Mouse (Mus musculus) embryo, embryonic 10.5 days (tissue): ENCODE measurements around the gene Avpi1.

Experiments
- DNase-seq: peaks from one replicate; pipeline ENCODE4 v3.0.0-alpha.2; 2015; ENCODE audit warnings: low spot score

Avpi1 gene

DNA sequence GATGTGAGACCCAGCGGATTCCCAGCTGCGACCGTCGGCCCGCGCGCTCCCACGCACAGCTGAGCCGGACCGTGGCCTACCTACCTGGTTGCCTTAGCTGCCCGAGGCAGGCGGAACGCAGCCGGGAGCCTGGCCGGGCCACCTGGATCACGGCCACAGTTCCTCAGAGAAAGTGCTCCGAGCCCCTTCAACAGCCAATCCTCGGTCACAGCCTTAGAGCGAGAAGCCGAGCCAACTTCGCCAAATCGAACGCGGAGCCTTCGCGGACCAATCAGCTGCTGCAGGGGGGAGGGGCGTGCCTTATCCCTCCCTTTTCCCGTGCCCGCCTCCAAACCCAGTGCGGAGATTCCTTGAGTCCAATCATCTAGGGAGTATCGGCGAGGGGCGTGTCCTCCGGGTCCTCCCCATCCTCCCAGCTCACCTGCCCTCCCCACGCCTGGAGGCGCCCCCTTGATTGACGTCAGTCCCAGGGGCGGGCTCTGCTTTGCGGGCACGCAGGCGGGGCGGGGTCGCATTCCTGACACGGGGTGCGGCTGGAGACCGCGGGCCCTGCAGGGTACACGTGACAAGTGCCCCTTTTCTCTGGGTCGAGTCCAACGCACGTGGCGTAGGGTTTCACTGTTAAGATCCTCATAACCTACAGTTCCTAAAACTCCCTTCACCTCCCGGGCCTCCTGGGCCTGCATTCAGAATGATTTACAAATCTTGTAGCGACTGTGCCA lies at the start of gene Avpi1:
Gene Avpi1 (minus strand): TSS at position 273 of the 722 bp plus-strand sequence.
- peak; percentile 99 for DNase-seq

DNA sequence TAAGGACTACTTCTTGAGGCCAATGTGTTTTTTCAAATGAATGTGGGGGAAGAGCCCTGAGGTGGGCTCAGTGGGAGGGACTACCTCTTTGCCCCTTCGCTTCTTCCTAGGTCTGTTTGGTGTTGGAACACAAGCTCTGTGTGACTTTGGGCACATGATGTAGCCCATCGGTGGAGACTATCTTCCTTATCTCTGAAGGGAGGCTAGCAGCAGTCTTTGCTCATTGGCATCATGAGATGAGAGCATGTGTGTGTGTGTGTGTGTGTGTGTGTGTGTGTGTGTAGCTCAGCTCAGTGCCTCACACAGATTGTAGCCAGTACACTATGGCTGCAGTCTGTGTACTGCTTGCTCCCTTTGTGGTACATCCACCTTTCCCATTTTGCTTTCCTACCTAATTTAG lies 48.6 kb upstream of the Avpi1 start:
- DNase-seq, result no peak

DNA sequence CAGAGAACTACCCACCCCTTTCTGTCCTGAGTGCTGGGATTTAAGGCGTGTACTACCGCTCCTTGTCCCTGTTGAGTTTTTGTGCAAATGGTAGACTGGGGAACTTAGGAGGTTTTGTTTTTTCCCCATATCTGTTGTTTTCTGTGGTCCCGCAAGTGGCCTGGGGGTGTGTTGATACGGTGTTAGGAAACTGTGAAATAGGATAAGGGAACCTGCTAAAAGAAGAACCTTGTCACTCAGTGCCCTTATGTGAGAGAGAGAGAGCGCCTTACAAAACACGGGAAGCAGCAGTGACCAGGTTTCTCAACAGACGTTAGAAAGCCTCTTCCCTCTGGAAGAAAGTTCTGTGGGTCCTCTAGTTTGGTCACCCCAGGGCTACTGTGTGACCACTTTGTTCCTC lies 48.0 kb upstream of the Avpi1 start:
- no peak for DNase-seq

DNA sequence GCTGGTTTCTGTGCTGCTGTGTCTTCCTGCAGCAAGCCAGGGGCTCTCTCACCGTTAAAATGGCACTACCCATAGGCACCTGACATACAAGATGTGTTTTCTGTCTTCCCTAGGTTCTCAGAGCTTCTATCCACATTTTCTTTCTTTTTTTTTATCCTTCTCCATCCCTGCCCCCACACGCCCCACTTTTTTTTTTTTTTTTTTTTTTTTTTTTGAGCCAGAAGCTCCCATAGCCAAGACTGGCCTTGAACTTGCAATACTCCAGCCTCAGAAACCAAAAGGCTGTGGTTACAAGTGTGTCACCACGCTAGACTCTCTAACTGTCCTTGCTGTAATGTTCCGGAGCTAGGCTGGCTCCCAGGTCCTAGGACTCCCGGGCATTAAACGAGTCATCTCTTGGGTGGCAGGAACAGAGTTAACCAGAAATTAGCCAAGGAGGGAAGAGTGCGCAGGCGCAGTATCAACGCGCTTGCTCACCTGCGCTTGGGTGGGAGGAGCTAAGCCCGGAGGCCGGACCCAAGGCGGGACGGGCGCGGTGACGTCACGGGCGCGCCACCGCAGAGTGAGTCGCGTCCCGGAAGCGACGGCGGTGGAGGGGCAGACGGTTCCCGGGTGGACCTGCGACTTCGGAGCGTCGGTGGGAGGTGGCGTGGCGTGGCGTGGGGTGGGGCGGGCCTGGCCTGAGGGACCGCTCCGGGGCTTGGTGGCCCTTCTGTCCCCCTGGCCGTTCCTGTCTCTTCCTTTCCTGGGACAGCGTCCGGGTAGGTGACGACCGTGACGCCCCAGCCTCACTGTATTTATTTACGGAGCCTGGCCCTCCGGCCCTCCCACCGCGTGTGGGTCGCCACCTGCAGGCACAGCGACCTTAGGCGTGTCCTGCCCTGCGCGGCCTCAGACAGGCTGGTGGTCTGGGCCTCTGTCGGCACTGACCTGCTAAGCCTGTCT lies 41.4 kb upstream of the Avpi1 start:
- peak; percentile 95 for DNase-seq

DNA sequence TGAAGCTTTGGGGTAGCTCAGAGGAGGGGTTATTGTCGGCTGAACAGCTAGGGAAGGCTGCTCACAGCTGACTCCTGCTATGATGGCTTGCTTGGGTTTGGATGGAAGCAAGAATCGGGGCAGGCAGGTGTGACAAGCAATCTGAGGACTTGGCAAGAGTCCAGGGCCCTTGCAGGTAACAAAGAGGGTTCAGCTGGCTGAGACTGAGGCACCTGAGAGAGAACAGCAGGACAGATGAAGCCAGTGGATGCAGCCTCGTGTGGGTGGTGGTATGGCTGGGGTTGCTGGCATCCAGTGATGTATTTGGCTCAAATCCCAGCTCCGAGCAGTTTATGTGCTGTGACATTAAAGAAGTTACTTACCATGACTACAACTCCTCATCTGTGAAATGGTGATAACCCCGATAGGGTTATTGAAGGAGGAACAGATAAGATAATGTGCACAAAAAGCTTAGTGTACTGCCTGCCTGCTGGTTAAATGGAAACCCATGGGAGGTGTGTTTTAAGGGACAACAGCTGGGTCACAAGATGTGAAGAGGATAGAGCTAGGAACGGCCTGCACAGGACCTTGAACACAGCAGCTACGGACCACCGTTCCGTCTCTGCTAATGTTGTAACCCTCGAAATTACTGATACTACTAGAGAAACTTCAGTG lies 40.6 kb upstream of the Avpi1 start:
- no peak for DNase-seq

DNA sequence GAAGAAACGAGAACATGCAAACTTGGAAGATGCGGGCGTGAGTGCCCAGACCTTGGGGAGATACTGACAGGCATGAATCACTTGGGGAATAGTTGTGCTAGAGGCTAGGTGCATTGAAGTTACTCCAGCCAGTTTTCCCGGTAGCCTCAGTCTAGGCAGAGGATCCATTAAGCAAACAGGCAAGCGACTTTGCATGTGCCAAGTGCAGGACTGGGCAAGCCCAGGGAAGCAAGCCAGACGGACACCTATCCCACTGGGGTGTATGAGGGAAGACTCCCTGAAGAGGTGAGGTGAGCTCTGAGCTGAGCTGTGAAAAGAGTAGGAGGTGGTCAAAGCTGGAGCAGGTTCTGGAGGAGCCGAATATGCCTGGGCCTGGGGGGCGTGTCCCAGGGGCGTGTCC lies 38.6 kb upstream of the Avpi1 start:
- no peak for DNase-seq

DNA sequence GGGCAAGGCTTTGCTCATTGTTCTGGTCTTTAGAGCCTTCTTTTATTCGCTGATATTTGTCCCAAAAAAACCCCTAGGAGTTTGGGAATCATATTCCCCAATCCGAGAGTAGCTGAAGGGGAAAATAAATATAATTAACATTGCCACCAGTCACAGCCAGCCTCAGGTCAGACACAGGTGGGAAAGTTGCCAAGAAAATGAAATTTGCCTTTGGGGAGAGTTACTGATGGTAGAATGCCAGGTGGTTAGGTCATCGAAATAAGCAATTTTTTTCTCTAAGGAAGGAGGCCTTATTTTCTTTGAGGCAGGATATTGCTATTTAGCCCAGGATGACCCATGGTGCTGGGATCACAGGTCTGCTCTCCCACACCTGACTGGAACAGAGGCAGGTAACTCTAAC lies 37.9 kb upstream of the Avpi1 start:
- DNase-seq, result no peak

DNA sequence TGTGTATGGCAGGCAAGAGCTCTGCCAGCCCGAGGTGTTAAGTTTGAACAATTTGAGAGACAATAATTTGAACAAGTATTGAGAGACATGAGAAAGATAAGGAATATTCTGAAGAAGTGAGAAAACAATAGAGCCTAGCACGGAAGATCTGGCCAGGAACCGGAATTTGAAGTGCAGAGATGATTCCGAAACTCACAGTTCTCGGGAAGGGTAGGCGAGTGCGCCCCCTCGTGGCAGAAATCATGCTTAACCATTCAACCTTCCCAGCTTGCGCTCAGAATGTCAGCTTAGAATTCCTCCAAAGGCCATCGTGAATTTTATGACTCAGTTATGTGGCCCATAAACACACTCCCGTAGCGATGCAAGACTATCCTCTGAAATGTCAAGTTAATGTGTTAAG lies 37.3 kb upstream of the Avpi1 start:
- peak; percentile 93 for DNase-seq

DNA sequence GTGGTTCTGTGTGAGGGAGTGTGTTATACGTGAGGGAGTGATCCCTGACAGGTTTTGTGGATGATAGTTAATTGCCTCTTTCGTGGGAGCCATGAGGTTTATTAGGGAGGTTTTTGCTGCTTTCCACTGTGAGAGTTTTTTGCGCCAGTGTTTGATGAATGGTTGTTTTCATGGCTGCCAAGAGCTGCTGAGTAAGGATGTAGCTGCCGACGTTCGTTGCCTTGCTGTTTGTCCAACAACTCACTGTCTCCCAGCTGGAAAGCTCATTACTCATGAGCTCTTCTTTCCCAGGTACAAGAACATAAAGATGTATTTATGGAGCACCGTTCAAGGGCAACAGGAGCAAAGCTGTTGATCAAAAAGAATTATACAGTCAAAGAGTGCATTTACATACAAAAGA lies 35.3 kb upstream of the Avpi1 start:
- DNase-seq, result no peak

DNA sequence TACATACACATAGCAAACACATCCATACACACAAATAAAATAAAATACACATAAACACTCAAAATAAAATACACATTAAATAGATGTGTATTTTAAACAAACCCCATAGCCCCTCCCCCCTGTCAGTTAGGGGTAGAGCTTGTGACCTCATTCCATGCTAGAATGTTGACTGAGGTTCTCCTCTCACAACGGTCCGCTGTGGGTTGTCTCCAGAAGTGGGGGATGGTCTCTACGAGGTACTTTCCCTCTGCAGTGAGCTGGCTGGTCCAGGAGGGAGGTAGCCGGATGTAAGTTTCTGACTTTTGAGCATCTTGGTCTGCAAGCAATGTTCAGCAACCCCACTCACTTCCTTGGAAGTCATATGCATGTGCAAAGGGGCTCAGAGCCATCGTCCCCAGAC lies 34.9 kb upstream of the Avpi1 start, which contains the start of gene Zfyve27:
Gene Zfyve27 (plus strand): TSS at position 188 of the 400 bp plus-strand sequence.
- DNase-seq, result no peak

DNA sequence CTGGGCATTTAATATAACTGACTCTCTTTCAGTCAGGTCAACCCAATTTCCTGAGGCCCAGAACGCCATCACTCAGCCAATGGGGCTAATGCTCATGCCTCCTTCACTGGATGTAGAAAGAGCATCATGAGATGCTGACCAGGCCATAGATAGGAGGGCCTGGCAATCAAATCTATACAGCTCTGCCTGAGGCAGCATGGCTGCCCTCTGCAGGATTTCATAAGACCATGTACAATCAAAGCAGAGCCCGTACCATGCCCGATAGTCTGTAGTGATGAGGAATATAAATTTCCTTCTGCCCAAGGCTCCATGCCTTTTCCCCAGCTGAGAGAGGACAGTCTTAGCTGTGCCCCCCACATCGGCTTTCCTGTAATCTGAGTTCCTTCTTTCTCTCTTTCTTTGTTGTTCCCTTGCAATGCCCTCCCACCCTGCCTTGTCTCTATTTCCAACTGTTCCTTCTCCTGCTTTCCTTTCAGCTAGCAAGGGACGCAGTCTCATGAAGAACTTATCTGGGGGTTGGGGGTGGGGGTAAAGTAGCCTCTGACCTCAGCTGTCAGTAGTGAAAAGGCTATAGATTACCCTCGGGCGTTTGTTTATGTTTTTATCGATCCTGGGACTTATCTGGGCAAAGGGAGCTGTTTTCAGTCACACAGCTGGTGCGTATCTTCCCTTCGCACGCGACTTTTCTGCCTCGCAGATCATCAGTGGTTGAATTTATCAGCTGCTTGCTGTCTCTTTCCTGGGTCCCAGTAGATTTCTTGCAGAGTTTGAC lies 29.6 kb upstream of the Avpi1 start:
- DNase-seq, result peak; percentile 21

DNA sequence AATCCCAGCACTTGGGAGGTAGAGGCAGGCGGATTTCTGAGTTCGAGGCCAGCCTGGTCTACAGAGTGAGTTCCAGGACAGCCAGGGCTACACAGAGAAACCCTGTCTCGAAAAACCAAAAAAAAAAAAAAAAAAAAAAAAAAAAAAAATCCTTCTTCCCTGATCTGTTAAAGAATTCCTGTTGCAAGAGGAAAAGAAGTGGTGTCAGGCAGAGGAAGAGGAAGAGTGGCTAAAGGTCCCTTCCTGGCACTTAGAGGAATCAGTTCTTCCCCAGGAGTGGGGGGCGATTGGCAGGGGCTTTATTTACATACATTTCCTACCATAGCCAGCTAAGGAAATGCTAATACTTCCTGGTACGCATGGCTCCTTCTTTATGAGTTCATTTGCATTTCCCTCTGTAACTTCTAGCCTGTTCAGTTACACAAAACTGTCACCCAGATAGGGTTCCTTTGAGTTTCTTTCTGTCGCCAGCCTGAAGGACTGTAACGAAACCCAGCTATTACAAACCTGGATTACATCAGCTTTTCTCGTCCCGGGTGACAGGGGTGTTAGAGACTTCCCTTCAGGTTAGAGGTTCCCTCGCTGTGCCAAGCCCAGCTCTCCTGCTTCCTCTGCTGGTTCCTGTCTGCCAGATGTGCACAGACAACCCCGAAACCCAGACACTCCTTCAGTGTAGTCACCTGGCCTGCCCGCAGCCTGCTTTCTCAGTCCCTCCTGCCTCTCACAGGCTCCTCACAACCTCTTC lies 28.8 kb upstream of the Avpi1 start:
- no peak for DNase-seq

DNA sequence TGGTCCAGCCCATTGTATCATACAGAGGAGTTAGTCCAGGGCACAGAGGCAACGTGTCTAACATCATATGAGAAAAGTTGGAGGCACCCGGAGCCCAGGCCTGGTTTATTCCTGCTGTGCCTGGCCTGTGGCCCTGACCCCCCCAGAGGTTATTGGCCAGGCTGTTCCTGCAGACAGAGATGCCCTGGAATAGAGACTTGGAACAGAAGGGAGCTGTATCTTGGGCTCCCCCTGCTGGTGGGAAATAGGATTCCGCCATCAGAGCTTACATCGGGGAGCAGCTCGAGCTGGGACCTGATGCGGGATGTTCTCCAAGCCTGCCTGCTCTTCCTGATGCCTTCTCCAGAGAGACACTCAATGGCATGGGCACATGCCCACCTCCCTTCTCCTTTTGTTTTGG lies 23.1 kb upstream of the Avpi1 start:
- peak; percentile 90 for DNase-seq

DNA sequence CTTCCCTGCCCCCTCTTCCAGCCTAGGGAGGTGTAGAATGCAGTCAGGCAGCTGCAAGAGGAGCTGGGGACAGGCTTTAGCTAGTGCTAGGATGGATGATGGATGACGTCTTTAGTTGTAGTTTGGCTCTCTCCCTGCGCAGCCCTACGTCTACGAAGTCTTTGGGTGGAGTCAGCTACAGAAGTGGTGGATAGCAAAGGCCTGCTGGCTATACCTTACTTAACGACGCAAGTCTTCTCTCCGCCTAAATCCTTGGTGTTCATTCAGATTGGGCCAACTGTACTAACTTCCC lies 19.7 kb upstream of the Avpi1 start:
- no peak for DNase-seq

DNA sequence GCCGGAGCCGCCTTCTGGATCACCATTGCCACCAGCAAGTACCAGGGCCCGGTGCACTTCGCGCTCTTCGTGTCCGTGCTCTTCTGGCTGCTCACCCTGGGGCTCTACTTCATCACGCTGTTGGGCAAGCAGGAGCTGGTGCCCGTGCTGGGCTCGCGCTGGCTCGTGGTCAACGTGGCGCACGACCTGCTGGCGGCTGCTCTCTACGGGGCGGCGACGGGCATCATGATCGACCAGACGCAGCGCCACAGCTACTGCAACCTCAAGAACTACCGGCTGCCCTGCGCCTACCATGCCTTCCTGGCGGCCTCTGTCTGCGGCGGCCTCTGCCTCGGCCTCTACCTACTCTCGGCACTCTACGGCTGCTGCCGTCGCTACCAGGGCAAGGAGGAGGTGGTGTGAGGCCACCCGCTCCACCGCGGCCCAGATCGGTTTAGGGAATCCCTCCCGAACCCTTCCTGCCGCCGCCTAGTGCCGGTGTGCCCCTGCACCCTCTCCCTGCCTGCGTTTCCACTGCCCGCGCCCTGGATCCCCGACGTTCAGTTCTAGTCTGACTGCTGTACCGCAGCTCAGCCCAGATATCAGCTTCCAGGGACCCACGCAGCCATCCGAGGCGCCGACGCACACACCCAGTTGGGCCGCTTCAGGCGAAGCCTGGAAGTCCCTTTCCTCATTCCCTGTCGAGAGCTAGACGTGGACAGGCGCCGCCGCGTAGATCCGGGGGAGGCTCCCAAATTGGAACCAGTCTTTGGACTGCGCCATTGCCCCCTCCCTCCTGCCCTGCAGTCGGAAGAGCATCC lies 19.1 kb upstream of the Avpi1 start:
- peak; percentile 65 for DNase-seq

DNA sequence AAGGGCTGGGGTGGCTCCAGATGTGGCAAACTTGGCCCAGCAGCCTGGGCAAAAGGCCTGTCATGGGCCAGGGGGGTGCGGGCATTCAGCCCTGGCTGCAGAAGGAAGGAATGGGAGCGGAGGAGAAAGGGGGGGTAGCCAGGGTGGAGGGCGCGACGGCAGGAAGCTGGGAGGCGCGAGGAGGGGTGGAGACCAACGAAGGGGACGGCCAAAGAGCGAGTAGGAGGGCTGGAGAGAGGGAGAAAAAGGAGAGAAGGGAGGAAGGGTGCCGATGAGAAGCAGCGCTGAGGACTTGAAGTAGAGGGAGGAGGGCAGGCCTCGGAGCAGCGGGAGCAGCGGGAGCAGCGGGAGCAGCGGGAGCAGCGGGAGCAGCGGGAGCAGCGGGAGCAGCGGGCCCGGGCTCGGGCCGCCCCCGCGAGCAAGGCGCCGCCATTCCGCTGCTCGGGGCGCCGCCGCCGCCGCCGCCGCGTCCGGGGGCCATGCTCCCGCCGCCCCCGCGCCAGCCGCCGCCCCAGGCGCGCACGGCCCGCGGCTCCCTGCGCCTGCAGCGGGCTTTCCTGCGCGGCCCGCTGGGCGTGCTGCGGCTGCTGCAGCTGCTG lies 18.4 kb upstream of the Avpi1 start, which contains the start of gene Marveld1:
Gene Marveld1 (plus strand): TSS at position 231 of the 599 bp plus-strand sequence.
- peak; percentile 64 for DNase-seq

DNA sequence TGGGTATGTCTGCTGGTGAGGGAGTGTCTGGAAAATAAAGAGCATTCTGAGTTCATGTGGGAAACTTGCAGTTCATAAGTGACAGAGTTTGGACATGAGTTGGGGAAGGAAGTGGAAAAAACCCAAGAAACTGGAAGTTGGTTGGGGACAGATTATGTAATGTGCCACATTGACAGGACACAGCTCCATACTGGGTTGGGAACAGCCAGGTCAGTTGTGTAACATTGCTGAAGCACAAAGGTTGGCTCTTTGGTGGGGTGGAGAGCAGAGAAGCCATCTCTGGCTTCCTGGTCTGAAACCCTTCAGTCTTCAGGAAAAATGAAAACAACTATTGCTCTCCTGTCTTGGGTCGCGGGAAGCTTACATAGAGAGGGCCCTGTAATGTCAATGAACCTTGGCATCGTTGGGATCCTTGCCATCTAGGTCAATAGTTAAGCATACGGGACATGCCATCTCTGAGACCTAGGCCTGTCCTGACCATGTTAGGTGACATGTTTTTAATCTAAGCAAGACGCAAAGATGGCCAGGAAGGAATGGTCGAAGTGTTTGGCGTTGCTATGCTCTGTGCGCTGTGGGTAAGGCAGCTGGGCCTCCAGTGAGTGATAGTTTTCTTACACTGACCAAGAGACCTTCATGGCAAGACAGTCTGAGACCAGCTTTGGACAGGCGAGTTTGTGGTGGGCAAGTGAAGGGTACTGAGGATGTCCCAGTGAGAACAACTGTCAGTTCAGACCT lies 17.6 kb upstream of the Avpi1 start:
- DNase-seq, result no peak

DNA sequence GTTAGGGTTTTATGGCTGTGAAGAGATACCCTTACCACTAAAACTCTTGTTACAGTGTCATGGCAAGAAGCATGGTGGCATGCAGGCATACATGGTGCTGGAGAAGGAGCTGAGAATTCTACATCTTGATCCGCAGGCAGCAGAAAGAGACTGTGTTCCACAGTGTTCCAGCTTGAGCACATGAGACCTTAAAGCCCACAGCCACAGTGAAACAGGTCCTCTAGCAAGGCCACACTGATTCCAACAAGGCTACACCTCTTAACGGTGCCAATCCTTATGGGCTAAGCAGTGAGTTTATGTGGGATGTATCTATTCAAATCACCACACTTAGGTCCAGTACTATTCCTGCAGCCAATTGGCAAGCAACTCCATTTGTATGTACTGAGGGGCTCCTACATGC lies 16.9 kb upstream of the Avpi1 start:
- no peak for DNase-seq

DNA sequence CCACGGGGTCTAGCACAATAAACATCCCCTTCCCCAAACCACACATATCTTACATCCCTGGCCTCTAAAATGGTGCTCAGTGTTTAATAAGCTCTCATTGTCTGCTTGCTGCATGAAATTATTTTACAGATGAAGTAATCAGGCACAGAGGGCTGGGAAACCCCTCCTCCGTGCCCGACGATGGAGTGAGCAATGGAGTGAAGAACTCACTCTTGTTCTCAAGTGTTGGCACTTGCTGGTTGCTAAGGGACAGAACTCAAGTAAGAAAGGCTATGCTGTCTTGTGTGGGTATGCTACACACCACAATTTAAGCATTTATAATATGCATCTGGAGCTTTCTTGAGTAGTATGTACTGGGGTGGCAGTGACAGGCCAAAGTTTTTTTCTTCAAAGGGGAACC lies 16.4 kb upstream of the Avpi1 start:
- no peak for DNase-seq
